Mouse (Mus musculus) E14TG2a.4 (cell line): ENCODE results near the gene Spag8.

Source experiments
- CTCF ChIP-seq: conservative IDR thresholded peaks from 2 replicates; pipeline ENCODE4 v1.5.1; 2014; ENCODE audit warnings: low read length
- POU5F1 ChIP-seq: IDR thresholded peaks from 2 replicates; pipeline ENCODE4 v1.6.1; 2014; ENCODE audit warnings: low read length, borderline replicate concordance

- no peak for TF ChIP-seq CTCF
- no peak for TF ChIP-seq POU5F1
Measured at GRCm38 (mm10) chr4:43679416-43680043, 26.1 kb upstream of the Spag8 start.
